Mouse (Mus musculus): ENCODE results near the gene Olfr596. TPM values are rescaled to one million over a fixed set of nuclear protein-coding genes. Genes with fewer than 3 reads are reported as not detected.
"Not testable (repeated sequence)": the region's sequence is repeated elsewhere in the genome, so short reads cannot be mapped to it uniquely, and the experiment has no call there.

Gene Olfr596
- not detected in 2 replicates for polyA plus RNA-seq (2016; fragmentation: Nextera tagmentation; extraction: Ambion mirVana)

- not testable (repeated sequence) for DNase-seq (ENCODE audit: extremely low spot score, low spot score); H3K36me3 ChIP-seq (replicated peaks)
- WGBS: 94% methylated on average over 2 of the region's 2 CpGs
Observed at GRCm38 (mm10) chr7:103305348-103305747, at the start of gene Olfr596. Gene Olfr596, plus strand, starts transcription at chr7:103305648.

GRCm38 (mm10) chr7:103316015-103316414, 10.6 kb downstream of the Olfr596 start, which contains the start of gene Olfr597:
Gene Olfr597, plus strand, starts transcription at chr7:103316315.
- H3K36me3 ChIP-seq (replicated peaks); H3K4me1 ChIP-seq; H3K4me3 ChIP-seq; DNase-seq (ENCODE audit: extremely low spot score, low spot score); H3K27ac ChIP-seq; H3K27me3 ChIP-seq (ENCODE audit: poor library complexity, severe bottlenecking); H3K9me3 ChIP-seq: not testable (repeated sequence)
- WGBS: 91% methylated on average over 2 of the region's 2 CpGs

More at GRCm38 (mm10) chr7:103305348-103305747, at the start of gene Olfr596:
- H3K27ac ChIP-seq; H3K27me3 ChIP-seq (ENCODE audit: poor library complexity, severe bottlenecking); H3K9me3 ChIP-seq; H3K4me3 ChIP-seq; H3K4me1 ChIP-seq: not testable (repeated sequence)

GRCm38 (mm10) chr7:103323268-103323667, 17.8 kb downstream of the Olfr596 start, which contains the start of gene Olfr598:
Gene Olfr598, plus strand, starts transcription at chr7:103323568.
- H3K9me3 ChIP-seq: no peaks in the 10 kb centered on the region
- no peaks in the 10 kb centered on the region for H3K4me1 ChIP-seq
- no peaks in the 10 kb centered on the region for H3K27me3 ChIP-seq (ENCODE audit: poor library complexity, severe bottlenecking)
- H3K36me3 ChIP-seq (replicated peaks): no peaks in the 10 kb centered on the region
- H3K4me3 ChIP-seq: no peak within 1 kb of the TSS
- DNase-seq (ENCODE audit: extremely low spot score, low spot score): no peak
- no peak within 1 kb of the TSS for H3K27ac ChIP-seq

- no peaks in the 10 kb centered on the region for H3K9me3 ChIP-seq
- no peak for DNase-seq (ENCODE audit: extremely low spot score, low spot score)
- H3K4me3 ChIP-seq: no peak within 1 kb of the TSS
- H3K4me1 ChIP-seq: no peaks in the 10 kb centered on the region
- H3K36me3 ChIP-seq (replicated peaks): no peaks in the 10 kb centered on the region
- 86% methylated on average over 1 of the region's 1 CpGs for WGBS
- H3K27ac ChIP-seq: no peak within 1 kb of the TSS
- H3K27me3 ChIP-seq (ENCODE audit: poor library complexity, severe bottlenecking): no peaks in the 10 kb centered on the region
Observed at GRCm38 (mm10) chr7:103335617-103336016, 30.2 kb downstream of the Olfr596 start, which contains the start of gene Olfr599. Gene Olfr599, plus strand, starts transcription at chr7:103335917.

- Histone ChIP-seq H3K27me3 (ENCODE audit: poor library complexity, severe bottlenecking) (no peaks in the 10 kb centered on the region), H3K36me3 (replicated peaks) (no peaks in the 10 kb centered on the region), H3K4me3 (no peak within 1 kb of the TSS), H3K4me1 (no peaks in the 10 kb centered on the region), H3K9me3 (no peaks in the 10 kb centered on the region), H3K27ac (no peak within 1 kb of the TSS)
- DNase-seq (ENCODE audit: extremely low spot score, low spot score): no peak
Observed at GRCm38 (mm10) chr7:103349569-103349968, 44.1 kb downstream of the Olfr596 start, which contains the start of gene Olfr600. Gene Olfr600, minus strand, starts transcription at chr7:103349669.

Small RNA genes lying within 50 kb of the gene (microRNA-seq; reads per million reads assigned to microRNA genes)
- not detected for gene Gm23550
- gene Gm25171: not detected

Other genes starting within 250 kb of the Olfr596 start
- not detected in 2 replicates for gene Olfr584, start 223.8 kb upstream of the Olfr596 start, polyA plus RNA-seq (2016; fragmentation: Nextera tagmentation; extraction: Ambion mirVana)
- gene Olfr585, start 207.9 kb upstream of the Olfr596 start, polyA plus RNA-seq (2016; fragmentation: Nextera tagmentation; extraction: Ambion mirVana): not detected in 2 replicates
- not detected in 2 replicates for gene Olfr586, start 180.0 kb upstream of the Olfr596 start, polyA plus RNA-seq (2016; fragmentation: Nextera tagmentation; extraction: Ambion mirVana)
- gene Olfr588-ps1, start 164.8 kb upstream of the Olfr596 start, polyA plus RNA-seq (2016; fragmentation: Nextera tagmentation; extraction: Ambion mirVana): not detected in 2 replicates
- not detected in 2 replicates for gene Olfr589, start 149.3 kb upstream of the Olfr596 start, polyA plus RNA-seq (2016; fragmentation: Nextera tagmentation; extraction: Ambion mirVana)
- gene Olfr591, start 127.3 kb upstream of the Olfr596 start, polyA plus RNA-seq (2016; fragmentation: Nextera tagmentation; extraction: Ambion mirVana): not detected in 2 replicates
- gene Olfr592, start 120.8 kb upstream of the Olfr596 start, polyA plus RNA-seq (2016; fragmentation: Nextera tagmentation; extraction: Ambion mirVana): not detected in 2 replicates
- not detected in 2 replicates for gene Olfr593, start 93.8 kb upstream of the Olfr596 start, polyA plus RNA-seq (2016; fragmentation: Nextera tagmentation; extraction: Ambion mirVana)
- gene Olfr594, start 88.7 kb upstream of the Olfr596 start, polyA plus RNA-seq (2016; fragmentation: Nextera tagmentation; extraction: Ambion mirVana): not detected in 2 replicates
- gene Usp17ld, start 53.1 kb upstream of the Olfr596 start, polyA plus RNA-seq (2016; fragmentation: Nextera tagmentation; extraction: Ambion mirVana): not detected in 2 replicates
- gene Olfr597, start 10.7 kb downstream of the Olfr596 start, polyA plus RNA-seq (2016; fragmentation: Nextera tagmentation; extraction: Ambion mirVana): not detected in 2 replicates
- not detected in 2 replicates for gene Olfr598, start 17.9 kb downstream of the Olfr596 start, polyA plus RNA-seq (2016; fragmentation: Nextera tagmentation; extraction: Ambion mirVana)
- gene Olfr599, start 30.3 kb downstream of the Olfr596 start, polyA plus RNA-seq (2016; fragmentation: Nextera tagmentation; extraction: Ambion mirVana): not detected in 2 replicates
- not detected in 2 replicates for gene Olfr600, start 44.0 kb downstream of the Olfr596 start, polyA plus RNA-seq (2016; fragmentation: Nextera tagmentation; extraction: Ambion mirVana)
- gene Olfr601, start 57.0 kb downstream of the Olfr596 start, polyA plus RNA-seq (2016; fragmentation: Nextera tagmentation; extraction: Ambion mirVana): not detected in 2 replicates
- not detected in 2 replicates for gene Olfr603, start 80.5 kb downstream of the Olfr596 start, polyA plus RNA-seq (2016; fragmentation: Nextera tagmentation; extraction: Ambion mirVana)
- not detected in 2 replicates for gene Usp17lc, start 109.4 kb downstream of the Olfr596 start, polyA plus RNA-seq (2016; fragmentation: Nextera tagmentation; extraction: Ambion mirVana)
- gene Olfr605, start 139.8 kb downstream of the Olfr596 start, polyA plus RNA-seq (2016; fragmentation: Nextera tagmentation; extraction: Ambion mirVana): not detected in 2 replicates
- not detected in 2 replicates for gene Olfr606, start 143.4 kb downstream of the Olfr596 start, polyA plus RNA-seq (2016; fragmentation: Nextera tagmentation; extraction: Ambion mirVana)
- gene Olfr607, start 158.5 kb downstream of the Olfr596 start, polyA plus RNA-seq (2016; fragmentation: Nextera tagmentation; extraction: Ambion mirVana): not detected in 2 replicates
- gene Olfr608, start 164.2 kb downstream of the Olfr596 start, polyA plus RNA-seq (2016; fragmentation: Nextera tagmentation; extraction: Ambion mirVana): not detected in 2 replicates
- gene Olfr609, start 192.4 kb downstream of the Olfr596 start, polyA plus RNA-seq (2016; fragmentation: Nextera tagmentation; extraction: Ambion mirVana): not detected in 2 replicates
- not detected in 2 replicates for gene Olfr610, start 206.5 kb downstream of the Olfr596 start, polyA plus RNA-seq (2016; fragmentation: Nextera tagmentation; extraction: Ambion mirVana)
- gene Olfr611, start 215.2 kb downstream of the Olfr596 start, polyA plus RNA-seq (2016; fragmentation: Nextera tagmentation; extraction: Ambion mirVana): not detected in 2 replicates
- not detected in 2 replicates for gene Olfr612, start 237.1 kb downstream of the Olfr596 start, polyA plus RNA-seq (2016; fragmentation: Nextera tagmentation; extraction: Ambion mirVana)
- gene Olfr613, start 242.4 kb downstream of the Olfr596 start, polyA plus RNA-seq (2016; fragmentation: Nextera tagmentation; extraction: Ambion mirVana): not detected in 2 replicates